Mouse (Mus musculus) CD4-positive, CD25-positive, alpha-beta regulatory T cell, adult 4 months (primary cell): Measurements from ENCODE around the gene Ttc16. TPM values are rescaled to one million over a fixed set of nuclear protein-coding genes. Genes with fewer than 3 reads are reported as not detected.

Source experiments
- ATAC-seq: one replicate; pipeline ENCODE4 v1.8.0; 2017
- polyA plus RNA-seq, 2 experiments: library from polyadenylated mRNA; unstranded; fragments of 100-300 nt; shearing (Covaris generic); gene quantifications; one replicate each; pipeline ENCODE4 v1.2.1; 2017

Gene Ttc16
- polyA plus RNA-seq = 1 to 10 TPM; 1.4 to 1.6 TPM

- peak; percentile 98 for ATAC-seq
Observed at GRCm38 (mm10) chr2:32775359-32776074, at the start of gene Ttc16, which contains the start of gene Ptrh1. TSS of gene Ttc16 (minus strand) at chr2:32775633. TSS of gene Ptrh1 (plus strand) at chr2:32775786.

- no peak for ATAC-seq
Observed at GRCm38 (mm10) chr2:32824778-32825177, 49.3 kb upstream of the Ttc16 start.

- ATAC-seq = no peak
Observed at GRCm38 (mm10) chr2:32824181-32824580, 48.7 kb upstream of the Ttc16 start.

- ATAC-seq = no peak
Observed at GRCm38 (mm10) chr2:32823579-32824154, 48.2 kb upstream of the Ttc16 start.

DNA sequence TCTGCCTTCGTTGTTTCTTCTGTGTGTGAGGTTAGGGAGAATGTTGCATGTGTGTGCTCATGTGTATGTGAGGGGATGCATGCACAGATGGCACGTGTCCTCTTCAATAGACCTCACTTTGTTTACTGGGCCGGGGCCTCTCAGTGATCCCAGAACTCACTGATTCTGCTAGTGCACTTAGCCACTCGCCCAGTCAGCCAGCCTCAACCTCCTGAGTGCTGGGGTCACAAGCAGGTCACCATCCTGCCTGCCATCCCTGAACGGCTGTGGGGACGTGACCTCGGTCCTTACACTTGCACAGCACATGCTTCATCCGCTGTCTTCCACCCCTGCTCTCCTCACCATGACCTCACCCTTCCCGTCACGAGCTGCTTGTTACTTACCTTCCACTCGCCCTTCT, 47.7 kb upstream of the Ttc16 start:
- no peak for ATAC-seq

- ATAC-seq = no peak
Observed at GRCm38 (mm10) chr2:32822643-32823042, 47.2 kb upstream of the Ttc16 start.

GRCm38 (mm10) chr2:32821041-32821802, 45.8 kb upstream of the Ttc16 start:
- peak; percentile 49 for ATAC-seq

GRCm38 (mm10) chr2:32818208-32818607, 42.8 kb upstream of the Ttc16 start:
- ATAC-seq = no peak

GRCm38 (mm10) chr2:32817589-32817988, 42.2 kb upstream of the Ttc16 start:
- no peak for ATAC-seq

DNA sequence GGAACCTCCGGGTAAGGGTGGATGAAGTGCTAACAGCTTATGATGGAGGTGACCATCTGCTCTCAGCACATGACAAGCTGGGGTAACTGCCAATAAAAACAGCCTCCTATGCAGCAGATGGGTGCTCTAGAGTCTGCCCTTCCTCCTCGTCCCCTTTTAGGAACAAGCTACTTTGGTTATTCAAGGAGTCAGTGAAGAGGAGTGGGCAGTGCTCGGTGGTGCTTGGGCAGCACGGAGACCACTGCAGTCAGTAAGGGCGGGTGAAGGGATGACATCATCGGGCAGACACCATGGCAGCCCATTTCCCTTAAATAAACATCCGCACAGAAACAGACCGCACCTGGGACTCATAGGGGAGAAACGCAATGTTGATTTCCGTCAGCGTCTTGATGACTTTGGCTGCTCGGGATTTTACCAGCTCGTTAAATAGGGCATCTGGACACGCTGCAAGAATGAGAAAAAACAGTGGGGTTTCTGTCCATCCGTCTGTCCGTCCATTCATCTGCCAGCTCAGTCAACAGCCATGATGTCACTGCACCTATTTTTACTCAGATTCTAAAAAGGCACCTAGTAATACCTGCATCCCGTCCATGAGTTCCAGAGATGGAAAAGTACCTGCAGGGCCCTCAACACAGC, 41.6 kb upstream of the Ttc16 start:
- ATAC-seq = no peak

- ATAC-seq = no peak
Observed at GRCm38 (mm10) chr2:32816497-32816896, 41.1 kb upstream of the Ttc16 start.

DNA sequence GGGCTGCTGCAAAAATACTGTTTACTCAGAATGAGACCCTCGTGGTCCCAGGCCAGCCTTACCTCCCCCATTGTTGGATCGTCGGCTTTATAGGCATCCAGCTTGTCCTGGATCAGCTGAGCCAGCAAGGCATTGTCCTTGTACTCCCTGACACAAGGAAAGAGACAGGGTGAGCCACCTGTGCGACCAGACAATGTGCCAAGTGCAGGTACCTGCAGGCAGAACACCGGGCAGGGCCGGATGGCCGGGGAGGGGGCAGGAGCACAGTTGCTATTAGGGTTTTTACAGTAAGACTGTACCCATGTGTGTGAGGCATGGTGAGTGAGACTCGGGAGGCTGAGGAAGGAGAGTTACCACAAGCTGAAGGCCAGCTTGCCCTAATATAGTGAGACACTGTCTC, 36.5 kb upstream of the Ttc16 start:
- ATAC-seq = no peak

DNA sequence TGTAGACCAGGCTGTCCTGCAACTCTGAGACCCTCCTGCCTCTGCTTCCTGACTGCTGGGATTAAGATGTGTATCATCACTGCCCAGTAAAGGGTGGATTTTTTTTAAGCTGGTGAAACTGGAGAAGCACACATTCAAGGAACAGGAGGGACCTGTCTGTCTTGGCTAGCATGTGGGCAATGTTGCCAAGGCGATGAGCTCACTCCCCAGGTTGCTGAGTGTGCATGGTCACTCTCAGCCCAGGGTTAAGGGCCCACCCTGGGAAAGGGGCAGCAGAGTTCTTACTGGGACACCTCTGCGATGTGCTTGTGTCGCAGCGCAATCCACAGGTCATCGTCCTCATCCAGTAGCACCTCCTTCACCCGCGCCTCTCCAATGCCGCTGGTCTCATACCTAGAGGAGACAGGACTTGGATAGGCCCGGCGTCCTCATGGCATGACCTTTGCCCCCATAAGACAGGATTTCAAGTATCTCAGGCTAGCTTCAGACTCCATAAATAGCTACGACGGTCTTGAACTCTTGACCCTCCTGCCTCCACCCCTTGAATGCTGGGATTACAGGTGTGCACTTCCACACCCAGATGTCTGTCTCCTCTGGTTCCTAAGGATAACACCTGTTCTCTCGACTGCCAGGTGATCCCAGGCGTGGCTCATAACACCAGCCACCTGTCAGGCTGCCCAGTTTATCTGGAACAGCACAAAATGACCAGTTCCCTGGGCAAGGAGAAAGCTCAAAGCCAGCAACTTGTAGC, 33.6 kb upstream of the Ttc16 start:
- ATAC-seq = no peak

- ATAC-seq = no peak
Observed at GRCm38 (mm10) chr2:32798251-32798962, 23.0 kb upstream of the Ttc16 start.

DNA sequence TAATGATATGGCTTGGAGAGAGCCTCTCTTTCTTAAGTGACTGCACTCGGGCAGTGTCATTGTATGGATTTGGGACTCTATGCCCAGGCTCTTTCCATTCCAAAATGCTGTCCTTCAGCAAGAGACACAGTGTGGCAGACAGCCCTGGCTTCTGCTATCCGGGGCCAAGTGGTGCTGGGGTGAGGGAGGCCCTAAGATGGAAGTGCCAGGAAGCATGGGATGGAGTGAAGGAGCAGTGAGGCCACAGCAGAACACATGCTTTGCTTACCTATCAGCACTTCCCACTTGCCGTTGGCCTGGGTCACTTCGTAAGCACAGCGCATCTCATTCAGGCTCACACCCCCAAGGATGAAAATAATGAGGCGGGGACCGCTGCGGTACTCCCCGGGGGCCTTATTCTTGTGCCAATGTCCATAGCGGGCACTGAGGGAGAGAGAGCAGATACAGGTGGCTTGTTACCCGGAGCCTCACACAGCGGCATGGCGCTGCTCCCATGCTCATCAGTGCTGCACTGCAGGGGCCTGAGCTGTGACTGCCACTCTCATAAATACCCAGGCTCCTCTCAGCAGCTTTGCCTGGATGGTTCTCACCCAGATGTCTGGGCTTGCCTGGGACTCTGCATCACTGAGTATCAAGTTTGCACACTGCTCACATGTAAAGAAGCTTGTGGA, 20.4 kb upstream of the Ttc16 start:
- ATAC-seq = no peak

- ATAC-seq = no peak
Observed at GRCm38 (mm10) chr2:32791297-32791696, 15.9 kb upstream of the Ttc16 start.

DNA sequence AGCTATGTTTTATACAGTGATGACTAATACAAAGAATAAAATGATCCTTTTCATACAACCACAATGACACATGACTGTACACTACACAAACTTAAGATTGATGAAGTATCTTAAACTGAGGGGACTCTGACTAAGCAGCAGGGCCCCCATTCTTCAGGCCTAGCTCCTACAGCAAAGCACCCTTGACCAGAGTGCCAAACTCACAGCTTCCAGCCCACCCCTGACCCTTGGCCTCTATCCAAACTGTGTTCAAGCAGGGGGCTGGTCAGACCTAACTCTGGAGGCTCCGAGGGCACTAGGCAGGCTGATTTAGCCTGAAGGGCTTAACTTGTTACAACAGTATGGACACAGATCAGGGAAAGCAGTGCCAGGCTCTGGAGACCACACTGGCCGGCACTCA, 13.1 kb upstream of the Ttc16 start:
- no peak for ATAC-seq

GRCm38 (mm10) chr2:32787176-32787575, 11.7 kb upstream of the Ttc16 start:
- no peak for ATAC-seq

DNA sequence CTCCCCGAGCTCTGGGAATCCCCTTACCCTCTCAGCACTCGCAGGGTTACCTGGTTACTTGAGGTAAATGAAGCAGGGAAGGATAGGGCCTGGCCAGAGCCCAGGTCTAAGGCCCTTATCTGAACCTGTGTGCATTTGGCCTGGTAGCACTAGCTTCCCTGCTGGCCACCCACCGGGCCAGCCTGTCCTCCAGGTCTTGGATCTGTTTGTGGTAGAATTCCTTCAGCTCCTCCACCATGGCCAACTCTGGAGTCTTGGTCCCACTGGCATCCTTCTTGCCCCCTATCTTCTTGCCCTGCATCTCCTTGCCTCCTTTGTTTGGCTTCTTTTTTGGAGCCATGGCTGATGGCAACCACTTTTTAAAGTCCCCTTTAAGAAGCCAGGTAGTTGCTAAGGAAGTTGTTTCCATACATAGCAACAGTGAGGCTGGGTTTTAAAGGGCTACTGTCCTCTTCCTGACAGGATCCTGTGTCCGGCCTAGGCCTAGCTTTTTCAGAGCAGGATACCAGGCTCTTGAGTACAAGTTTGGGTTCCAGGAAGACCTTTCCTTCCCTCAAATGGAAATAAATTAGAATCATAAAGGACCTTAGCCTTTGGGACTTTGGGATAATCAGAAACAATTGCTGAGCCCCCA, 8.7 kb upstream of the Ttc16 start, which contains the start of gene Cfap157:
Gene Cfap157 (minus strand): TSS at position 381 of the 634 bp plus-strand sequence.
- ATAC-seq = no peak

- ATAC-seq = no peak
Observed at GRCm38 (mm10) chr2:32781710-32782109, 6.3 kb upstream of the Ttc16 start.

DNA sequence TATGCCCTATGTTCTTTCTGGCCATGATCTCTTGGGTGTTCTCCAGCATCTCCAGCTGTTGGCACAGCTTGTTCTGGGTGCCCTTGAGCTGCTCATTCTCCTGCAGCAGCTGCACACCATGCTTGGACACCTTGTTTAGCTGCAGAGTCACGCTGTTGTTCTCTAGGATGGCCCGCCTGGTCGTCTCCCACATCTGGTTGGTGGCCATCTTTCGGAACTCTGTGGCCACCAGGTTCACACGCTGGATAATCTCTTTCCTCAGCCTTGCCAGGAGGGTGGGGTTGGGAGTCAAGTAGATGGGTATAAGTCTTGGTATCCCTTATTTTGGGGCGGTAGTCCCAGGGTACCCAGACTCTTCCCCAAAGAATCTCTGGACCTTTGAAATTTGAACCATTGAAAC, 4.3 kb upstream of the Ttc16 start:
- no peak for ATAC-seq
